Mouse (Mus musculus) cerebellum, postnatal 10 days (tissue): ENCODE results near the gene Ppp1r15b.

Source experiments
- DNase-seq, 2 experiments: peaks; one replicate each; pipeline ENCODE4 v3.0.0; 2021; ENCODE audit warnings: mixed read lengths in 2 of 2

Ppp1r15b gene

GRCm38 (mm10) chr1:133124137-133124536 is 6.8 kb upstream of the Ppp1r15b start:
- no peak for DNase-seq

- peak; percentile 36 to 38 for DNase-seq
These were observed 5.1 kb upstream of the Ppp1r15b start for GRCm38 (mm10) chr1:133125640-133126364.

GRCm38 (mm10) chr1:133126365-133126740 is 4.6 kb upstream of the Ppp1r15b start:
- DNase-seq: no peak

GRCm38 (mm10) chr1:133127328-133127727 is 3.6 kb upstream of the Ppp1r15b start:
- no peak for DNase-seq

- no peak for DNase-seq
These were observed 1.3 kb upstream of the Ppp1r15b start for GRCm38 (mm10) chr1:133129471-133130221.

GRCm38 (mm10) chr1:133131561-133131905 is 590 bp downstream of the Ppp1r15b start:
- DNase-seq: no peak

- DNase-seq: peak in 1 of 2 experiments; percentile 38
These were observed 993 bp downstream of the Ppp1r15b start for GRCm38 (mm10) chr1:133131936-133132335.

GRCm38 (mm10) chr1:133132388-133133326 is 1.7 kb downstream of the Ppp1r15b start:
- DNase-seq: peak; percentile 23 to 28

GRCm38 (mm10) chr1:133133425-133133824 is 2.5 kb downstream of the Ppp1r15b start:
- DNase-seq: no peak

GRCm38 (mm10) chr1:133134071-133134470 is 3.1 kb downstream of the Ppp1r15b start:
- DNase-seq: no peak

- no peak for DNase-seq
These were observed 3.9 kb downstream of the Ppp1r15b start for GRCm38 (mm10) chr1:133134881-133135280.

- no peak for DNase-seq
These were observed 4.9 kb downstream of the Ppp1r15b start for GRCm38 (mm10) chr1:133135808-133136207.

GRCm38 (mm10) chr1:133138401-133138800 is 7.5 kb downstream of the Ppp1r15b start:
- DNase-seq: no peak

- peak; percentile 75 to 84 for DNase-seq
These were observed 15.4 kb downstream of the Ppp1r15b start for GRCm38 (mm10) chr1:133146014-133147009.

- DNase-seq: no peak
These were observed 16.4 kb downstream of the Ppp1r15b start for GRCm38 (mm10) chr1:133147324-133147723.

GRCm38 (mm10) chr1:133148122-133148521 is 17.2 kb downstream of the Ppp1r15b start:
- no peak for DNase-seq

- no peak for DNase-seq
These were observed 19.6 kb downstream of the Ppp1r15b start for GRCm38 (mm10) chr1:133150556-133150955.

GRCm38 (mm10) chr1:133152213-133152612 is 21.3 kb downstream of the Ppp1r15b start:
- no peak for DNase-seq

GRCm38 (mm10) chr1:133155270-133155669 is 24.3 kb downstream of the Ppp1r15b start:
- DNase-seq: no peak

GRCm38 (mm10) chr1:133159128-133159564 is 28.2 kb downstream of the Ppp1r15b start:
- DNase-seq: peak; percentile 67 to 73

- no peak for DNase-seq
These were observed 30.6 kb downstream of the Ppp1r15b start for GRCm38 (mm10) chr1:133161559-133161958.

- no peak for DNase-seq
These were observed 31.1 kb downstream of the Ppp1r15b start for GRCm38 (mm10) chr1:133162046-133162445.
